Mouse (Mus musculus) brain, adult 2 months (tissue): Measurements from ENCODE around the gene C530008M17Rik.

Experiments
- DNase-seq: peaks from one replicate; pipeline ENCODE4 v3.0.0; 2011; ENCODE audit warnings: low read depth, low spot score

Gene C530008M17Rik

GRCm38 (mm10) chr5:76664936-76665335 is 8.6 kb downstream of the C530008M17Rik start:
- no peak for DNase-seq

GRCm38 (mm10) chr5:76665421-76665820 is 9.1 kb downstream of the C530008M17Rik start:
- DNase-seq: no peak

DNA sequence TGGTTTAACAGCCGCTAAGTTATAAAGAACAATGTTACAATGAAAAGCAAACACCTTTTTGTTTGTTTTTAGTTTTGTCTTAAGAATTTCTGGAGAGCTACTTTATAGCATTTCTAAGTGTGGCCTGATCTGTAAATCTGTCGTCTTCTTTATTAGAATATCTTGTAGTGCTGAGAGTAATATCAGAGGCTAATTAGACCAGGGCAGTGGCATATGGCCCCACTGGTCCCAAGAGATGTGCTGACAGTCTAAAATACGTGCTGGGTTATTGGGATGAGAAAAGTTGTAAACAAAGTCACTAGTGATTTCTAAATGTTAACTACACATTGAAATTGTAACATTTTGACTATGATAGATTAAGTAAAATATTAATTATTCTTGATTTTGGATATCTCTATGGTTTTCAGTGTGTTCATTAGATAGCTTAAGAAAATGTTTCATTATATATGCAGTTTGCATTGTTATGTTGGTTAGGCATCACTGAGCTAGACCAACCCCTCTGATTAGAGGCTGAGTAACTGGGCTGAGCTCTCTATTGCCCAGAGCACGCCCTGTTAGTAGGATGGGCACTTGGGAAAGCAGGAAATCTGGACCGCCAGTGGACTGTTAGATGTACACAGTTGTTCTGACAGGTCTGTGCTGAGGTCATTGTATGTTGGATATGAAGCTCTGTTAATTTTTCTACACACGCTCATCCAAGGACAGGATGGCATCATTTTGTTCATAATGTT is 9.9 kb downstream of the C530008M17Rik start:
- no peak for DNase-seq

DNA sequence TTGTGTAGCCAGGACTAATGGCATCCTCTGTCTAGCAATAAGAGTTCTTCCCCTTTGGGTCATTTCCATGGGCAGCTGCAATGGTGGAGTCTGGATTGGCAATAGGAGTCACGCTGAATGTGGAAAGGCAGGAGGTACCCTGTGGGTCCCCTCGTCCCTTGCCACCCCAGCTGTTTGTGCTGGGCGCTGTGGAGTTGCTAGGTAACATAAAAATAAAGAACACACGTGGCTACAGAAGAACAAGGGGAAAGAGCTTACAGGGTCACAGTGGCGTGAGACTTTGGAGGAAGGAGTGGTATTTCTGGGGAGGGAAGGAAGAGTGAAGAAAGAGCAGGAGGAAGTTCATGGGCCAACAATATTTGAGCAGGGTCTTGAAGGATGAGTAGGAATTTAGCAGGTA is 11.8 kb downstream of the C530008M17Rik start:
- no peak for DNase-seq

- DNase-seq: peak; percentile 13
These were observed 12.2 kb downstream of the C530008M17Rik start for GRCm38 (mm10) chr5:76668547-76668946.

DNA sequence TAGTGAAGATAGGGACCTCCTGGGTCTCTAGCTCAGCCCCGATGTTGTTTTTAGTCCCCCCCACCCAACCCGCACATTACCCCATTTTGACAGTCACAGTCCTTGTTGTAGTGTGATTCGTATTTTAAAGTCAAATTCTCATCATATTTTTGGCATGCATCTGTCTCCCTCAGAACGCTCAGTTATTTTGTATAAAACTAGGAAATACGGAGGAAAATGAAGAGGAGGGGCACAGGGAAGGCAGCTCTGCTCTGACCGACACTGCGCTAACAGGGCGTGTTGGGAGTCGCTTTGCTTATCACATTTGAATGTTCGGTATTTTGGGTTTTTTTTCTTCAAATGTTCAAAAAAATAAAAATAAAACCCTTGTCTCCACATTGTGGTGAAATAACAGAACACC is 13.9 kb downstream of the C530008M17Rik start:
- DNase-seq: no peak

- no peak for DNase-seq
These were observed 17.8 kb downstream of the C530008M17Rik start for GRCm38 (mm10) chr5:76674022-76674653.

DNA sequence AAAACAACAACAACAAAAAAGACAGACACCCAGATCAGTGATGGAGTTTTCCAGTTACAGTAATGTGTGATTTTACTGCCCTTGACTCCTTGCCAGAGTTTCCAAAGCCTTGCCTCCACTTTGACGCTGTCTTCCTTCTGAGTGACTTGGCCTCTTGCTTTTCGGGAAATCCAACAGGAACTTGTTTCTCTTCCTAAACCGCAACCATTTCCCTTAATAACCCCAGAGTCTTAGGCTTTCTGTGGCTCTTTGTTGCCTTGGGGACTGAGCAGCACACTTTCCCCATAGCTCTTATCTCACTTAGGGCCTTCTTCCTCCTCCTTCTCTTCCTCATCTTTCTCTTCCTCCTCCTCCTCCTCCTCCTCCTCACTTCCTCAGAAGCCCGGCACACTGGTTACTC is 19.1 kb downstream of the C530008M17Rik start:
- DNase-seq: no peak

- DNase-seq: no peak
These were observed 24.6 kb downstream of the C530008M17Rik start for GRCm38 (mm10) chr5:76680959-76681358.

GRCm38 (mm10) chr5:76681895-76682656 is 25.8 kb downstream of the C530008M17Rik start:
- DNase-seq: peak; percentile 26

DNA sequence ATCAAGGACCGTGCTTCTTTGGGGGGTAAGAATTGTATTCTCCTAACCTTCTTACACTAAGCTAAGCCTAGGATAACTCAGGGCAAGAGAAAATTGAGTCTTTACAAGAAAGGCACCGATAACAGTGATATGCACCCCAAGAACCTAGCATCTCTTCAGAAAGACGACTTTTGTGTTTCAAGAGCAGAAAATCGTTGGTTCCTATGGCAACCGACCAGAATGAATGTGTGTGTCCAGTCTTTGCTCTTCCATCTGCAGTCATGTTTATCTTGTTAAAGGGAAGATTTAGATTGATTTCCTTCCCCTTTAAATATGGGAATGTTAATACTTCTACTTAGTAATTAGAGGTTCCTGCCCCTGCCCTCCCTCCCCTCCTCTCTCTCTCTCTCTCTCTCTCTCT is 27.1 kb downstream of the C530008M17Rik start:
- DNase-seq: peak; percentile 74

DNA sequence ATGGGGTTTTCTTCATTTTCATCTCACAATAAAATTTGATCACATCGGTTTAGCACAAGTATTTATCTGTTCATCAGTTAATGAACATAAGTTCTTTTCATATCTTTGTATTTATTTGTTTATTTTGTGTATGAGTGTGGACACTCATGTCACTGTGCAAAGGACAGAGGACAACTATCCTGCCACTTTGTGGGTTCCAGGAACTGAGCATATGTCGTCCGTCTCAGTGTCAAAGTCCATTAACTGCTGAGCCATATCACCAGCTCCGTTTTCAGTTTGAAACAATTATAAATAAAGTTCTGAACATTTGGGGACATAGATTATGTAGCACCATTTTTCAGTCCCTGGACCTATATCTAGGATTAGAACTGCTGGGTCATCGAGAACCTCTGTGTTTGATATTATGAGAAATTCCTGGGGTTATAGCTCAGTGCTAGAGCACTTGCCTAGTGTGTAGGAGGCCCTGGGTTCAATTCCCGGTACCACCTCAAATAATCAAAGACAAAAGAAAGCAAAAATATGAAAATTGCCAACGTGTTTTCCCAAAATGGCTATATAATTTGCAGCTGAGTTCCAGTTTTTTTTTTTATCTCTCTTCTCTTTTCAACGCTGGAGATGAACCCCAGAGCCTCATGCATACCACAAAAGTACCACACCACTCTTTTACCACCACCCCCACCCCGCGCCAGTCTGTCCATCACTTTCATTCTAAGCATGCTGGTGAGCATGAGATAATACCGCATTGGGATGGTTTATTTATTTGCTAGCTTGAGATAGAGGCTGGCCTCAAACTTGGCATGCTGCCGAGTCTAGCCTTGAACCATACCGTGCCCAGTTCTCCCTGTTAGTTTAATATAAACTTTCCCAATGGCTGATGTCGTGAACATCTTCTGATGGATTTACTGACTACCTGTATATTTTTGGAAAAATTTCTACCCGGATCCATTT is 28.6 kb downstream of the C530008M17Rik start:
- no peak for DNase-seq

DNA sequence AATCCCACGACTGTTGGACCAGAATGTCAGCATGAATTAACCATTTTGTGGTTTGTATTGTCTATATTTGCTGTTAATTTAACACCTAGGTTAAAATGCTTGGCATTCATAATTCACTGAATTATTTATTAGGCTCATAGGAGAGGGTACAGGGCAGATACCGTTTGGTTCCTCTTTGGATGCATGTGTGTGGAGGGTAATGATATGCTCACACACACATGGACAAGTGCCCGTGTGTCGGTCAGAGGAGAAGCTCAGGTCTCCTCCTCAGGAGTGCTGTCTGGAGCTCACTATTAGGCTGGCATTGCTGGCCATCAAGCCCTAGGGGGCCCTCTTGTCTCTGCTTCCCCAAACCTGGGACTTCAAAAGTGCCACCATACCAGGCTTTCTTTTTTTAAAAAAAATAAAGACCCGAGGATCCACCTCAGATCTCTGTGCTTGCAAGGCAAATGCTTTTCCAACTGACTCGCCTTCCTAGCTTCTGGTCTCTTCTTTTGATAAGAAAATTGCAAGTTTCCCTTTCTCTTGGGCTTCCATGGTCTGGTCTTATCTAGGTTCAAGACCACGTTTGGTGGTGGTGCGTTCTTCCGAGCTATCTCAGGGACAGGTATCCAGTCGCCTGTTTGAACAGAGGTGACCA is 31.8 kb downstream of the C530008M17Rik start:
- no peak for DNase-seq

DNA sequence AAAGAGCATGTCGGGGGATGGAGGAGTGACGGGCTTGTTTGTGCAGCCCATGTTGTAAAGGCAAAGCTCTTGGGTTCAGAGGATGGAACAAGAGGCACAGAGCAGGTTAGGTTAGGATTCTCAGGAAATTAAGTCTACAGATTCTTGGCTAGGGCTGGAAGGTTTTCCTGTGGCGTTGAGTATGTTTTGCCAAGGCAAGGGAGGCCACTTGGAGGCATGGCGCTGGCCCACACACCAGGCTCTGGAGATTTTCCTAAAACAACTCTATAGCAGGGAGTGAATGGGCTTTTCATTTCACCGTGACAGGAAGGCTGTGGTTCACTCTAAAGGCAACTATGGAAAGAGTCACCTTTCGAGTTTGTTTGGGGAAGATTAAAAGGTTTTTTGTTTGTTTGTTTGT is 32.3 kb downstream of the C530008M17Rik start:
- DNase-seq: no peak

- no peak for DNase-seq
These were observed 33.9 kb downstream of the C530008M17Rik start for GRCm38 (mm10) chr5:76690177-76690593.

DNA sequence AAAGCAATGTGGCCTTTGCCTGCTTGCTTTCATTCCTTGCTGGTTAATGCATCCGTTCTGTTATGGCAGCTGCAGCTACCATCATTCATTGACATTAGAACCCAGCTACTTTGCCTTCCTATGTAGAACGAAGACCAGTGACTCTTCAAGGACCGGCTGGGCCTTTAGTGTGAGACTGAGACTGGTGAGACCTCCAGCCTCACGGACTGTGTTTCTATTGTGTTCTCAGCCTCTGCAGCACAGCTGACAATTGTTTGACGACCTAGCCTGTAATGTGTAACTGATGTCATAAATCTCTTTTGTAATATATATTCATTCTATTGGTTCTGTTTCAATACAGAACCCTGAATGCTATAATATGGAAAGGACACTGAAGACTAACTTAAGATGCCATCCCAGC is 34.9 kb downstream of the C530008M17Rik start:
- no peak for DNase-seq

GRCm38 (mm10) chr5:76691706-76692424 is 35.6 kb downstream of the C530008M17Rik start:
- no peak for DNase-seq

GRCm38 (mm10) chr5:76697536-76697935 is 41.2 kb downstream of the C530008M17Rik start:
- DNase-seq: no peak

- no peak for DNase-seq
These were observed 41.9 kb downstream of the C530008M17Rik start for GRCm38 (mm10) chr5:76698187-76698586.
